Mouse (Mus musculus): ENCODE data around the gene Slc7a7.

DNA sequence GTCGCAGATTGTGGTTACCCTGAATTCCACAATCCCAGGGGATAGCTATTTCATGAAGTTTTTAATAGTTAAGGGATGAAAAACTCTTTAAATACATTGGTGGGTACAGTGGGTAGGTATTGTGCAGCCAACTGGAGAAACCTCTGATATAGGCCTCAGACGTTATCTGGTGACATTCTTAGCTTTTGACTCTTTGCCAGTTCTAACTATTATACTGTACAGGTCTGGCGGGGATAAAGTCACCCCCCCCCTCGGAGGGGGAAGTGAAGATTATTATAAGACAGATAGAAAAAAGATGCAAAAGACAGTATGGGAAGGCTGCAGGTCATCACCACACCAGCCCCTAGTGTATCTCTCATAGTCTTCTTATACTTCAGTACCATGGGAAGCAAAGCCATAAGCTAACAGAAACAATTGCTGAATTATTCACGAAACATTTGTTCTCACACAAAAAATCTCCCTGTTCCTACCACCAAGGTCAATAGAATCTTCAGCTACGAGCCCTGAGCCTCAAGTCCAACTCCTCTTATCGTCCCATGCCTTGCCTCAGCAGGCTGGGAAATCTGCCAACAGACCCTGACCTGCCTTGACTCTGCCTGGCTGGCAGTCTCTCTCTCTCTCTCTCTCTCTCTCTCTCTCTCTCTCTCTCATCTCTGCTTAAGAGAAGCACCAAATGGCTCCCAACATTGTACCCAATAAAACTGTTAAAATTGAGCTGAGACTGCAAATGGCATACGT lies 84.0 kb downstream of the Slc7a7 start:
- no peak for TF ChIP-seq GATA1 (IDR thresholded peaks at IDR 0.05; ENCODE audit: borderline replicate concordance, low read length)
- TF ChIP-seq FLI1 (IDR thresholded peaks at IDR 0.05; ENCODE audit: low read length) = no peak

All from megakaryocyte, embryonic 14.5 days (primary cell).